Mouse (Mus musculus) testis, adult 2 months (tissue): ENCODE measurements around the gene Traf3. TPM values are rescaled to one million over a fixed set of nuclear protein-coding genes. Genes with fewer than 3 reads are reported as not detected.

Source experiments
- H3K27ac ChIP-seq: fragments of 200-500 bp; 2 replicates; pipeline ENCODE4 v1.5.1; 2012; ENCODE audit warnings: low read depth, low read length; ENCODE audit not compliant: control insufficient read depth, insufficient read depth
- H3K27me3 ChIP-seq: fragments of 200-500 bp; 2 replicates; pipeline ENCODE4 v1.6.1; 2012; ENCODE audit warnings: mild to moderate bottlenecking, low read length, moderate library complexity; ENCODE audit not compliant: control insufficient read depth, insufficient read depth
- H3K36me3 ChIP-seq: fragments of 200-500 bp; 2 replicates; pipeline ENCODE4 v1.6.1; 2012; ENCODE audit warnings: mild to moderate bottlenecking, low read length; ENCODE audit not compliant: control insufficient read depth, insufficient read depth
- H3K4me1 ChIP-seq: fragments of 200-500 bp; 2 replicates; pipeline ENCODE4 v1.6.1; 2012; ENCODE audit warnings: low read length; ENCODE audit not compliant: control insufficient read depth, insufficient read depth
- H3K4me3 ChIP-seq: fragments of 200-500 bp; 2 replicates; pipeline ENCODE4 v1.5.1; 2012; ENCODE audit warnings: low read depth, mild to moderate bottlenecking, low read length, moderate library complexity, mixed read lengths; ENCODE audit not compliant: control insufficient read depth
- CTCF ChIP-seq: fragments of 200-500 bp; IDR thresholded peaks from 2 replicates; pipeline ENCODE4 v1.5.1; 2012; ENCODE audit warnings: low read depth, mild to moderate bottlenecking, inconsistent platforms, low read length, moderate library complexity; ENCODE audit not compliant: control insufficient read depth, insufficient read depth, insufficient replicate concordance
- POLR2A ChIP-seq: fragments of 200-500 bp; IDR thresholded peaks from 2 replicates; pipeline ENCODE4 v1.6.1; 2012; ENCODE audit warnings: low read depth, mild to moderate bottlenecking, inconsistent platforms, low read length, moderate library complexity; ENCODE audit not compliant: control insufficient read depth
- polyA plus RNA-seq: library from polyadenylated mRNA; depleted of rRNA; stranded (reverse); fragments of >200 nt; gene quantifications from 2 replicates; pipeline ENCODE4 v1.2.3, GENCODE M21; 2012

Gene Traf3
- polyA plus RNA-seq, 1 experiment: 2.4 TPM

DNA sequence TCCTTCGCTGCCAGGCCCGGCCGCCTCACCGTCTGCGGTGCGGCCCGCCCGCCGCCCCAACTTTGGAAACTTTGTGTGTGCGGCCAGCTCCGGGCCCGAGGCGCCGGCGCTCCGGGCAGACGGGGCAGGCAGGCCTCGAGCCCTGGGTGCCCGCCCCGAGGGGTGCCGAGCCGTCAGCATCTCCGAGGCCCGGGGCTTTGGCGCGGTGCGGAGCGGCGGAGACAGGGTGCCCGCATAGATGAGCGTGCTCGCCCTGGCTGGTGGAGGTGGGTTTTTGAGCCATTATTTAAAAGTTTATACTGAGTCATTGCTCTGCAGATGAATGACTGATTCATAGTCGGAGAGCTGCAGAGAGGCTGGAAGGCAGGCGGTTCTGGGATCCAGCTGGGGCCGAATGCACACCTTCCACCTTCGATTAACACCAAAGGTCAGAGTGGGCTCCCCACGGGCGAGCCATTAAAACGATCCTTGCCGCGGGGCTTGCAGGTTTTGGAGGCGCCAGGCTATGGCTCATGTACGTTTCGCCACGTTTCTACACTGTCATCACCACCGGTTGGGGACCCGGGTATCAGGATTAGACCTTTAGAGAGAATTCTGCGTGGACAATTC lies 615 bp downstream of the Traf3 start:
- Histone ChIP-seq H3K27ac (no peak overlapping the region), H3K4me3 (peak overlapping the region; percentile 58), H3K27me3 (no peaks in the 10 kb centered on the region), H3K4me1 (peaks cover 14% of the 10 kb centered on the region), H3K36me3 (no peaks in the 10 kb centered on the region)
- TF ChIP-seq CTCF (no peak), POLR2A (no peak)

DNA sequence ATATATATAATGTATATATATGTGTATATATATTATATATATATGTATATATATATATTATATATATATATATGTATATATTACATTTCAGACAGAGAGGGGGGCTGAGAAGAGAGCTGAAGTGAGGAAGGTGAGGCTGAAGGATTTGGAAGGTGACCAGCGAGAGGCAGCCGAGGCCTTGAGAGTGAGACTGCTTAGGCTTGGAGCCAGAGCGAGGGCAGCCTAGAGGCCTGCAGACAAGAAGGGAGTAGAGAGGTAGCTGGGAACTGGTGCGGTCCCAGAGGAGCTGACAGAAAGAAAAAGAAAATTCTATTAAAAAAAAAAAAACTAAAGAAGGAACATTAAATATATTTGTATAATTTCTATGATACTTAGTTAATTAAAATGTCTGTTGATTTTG lies 2.7 kb downstream of the Traf3 start:
- H3K4me3 ChIP-seq: no peak overlapping the region
- H3K27me3 ChIP-seq: no peaks in the 10 kb centered on the region
- no peak overlapping the region for H3K27ac ChIP-seq
- no peaks in the 10 kb centered on the region for H3K36me3 ChIP-seq
- H3K4me1 ChIP-seq: peaks cover 14% of the 10 kb centered on the region
- TF ChIP-seq CTCF (no peak), POLR2A (no peak)

DNA sequence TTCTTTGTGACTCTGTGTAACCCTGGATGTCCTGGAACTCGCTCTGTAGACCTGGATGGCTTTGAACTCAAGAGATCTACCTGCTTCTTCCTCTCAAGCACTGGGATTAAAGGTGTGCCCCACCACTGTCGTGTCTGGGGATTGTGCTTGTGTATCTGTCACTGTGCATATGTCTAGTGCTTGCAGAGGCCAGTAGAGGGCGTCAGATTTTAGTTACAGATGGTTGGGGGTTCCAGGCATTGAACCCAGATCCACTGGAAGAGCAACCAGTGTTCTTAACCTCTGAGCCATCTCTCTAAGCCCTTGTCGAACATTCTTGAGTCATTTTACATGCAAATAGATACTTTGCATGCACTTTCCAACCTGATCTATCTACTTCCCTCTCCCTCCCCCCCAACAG lies 12.6 kb downstream of the Traf3 start:
- TF ChIP-seq CTCF: no peak
- TF ChIP-seq POLR2A: no peak
- H3K27ac ChIP-seq: no peak overlapping the region
- H3K27me3 ChIP-seq: no peaks in the 10 kb centered on the region
- H3K4me1 ChIP-seq: no peaks in the 10 kb centered on the region
- H3K36me3 ChIP-seq: no peaks in the 10 kb centered on the region
- no peak overlapping the region for H3K4me3 ChIP-seq

DNA sequence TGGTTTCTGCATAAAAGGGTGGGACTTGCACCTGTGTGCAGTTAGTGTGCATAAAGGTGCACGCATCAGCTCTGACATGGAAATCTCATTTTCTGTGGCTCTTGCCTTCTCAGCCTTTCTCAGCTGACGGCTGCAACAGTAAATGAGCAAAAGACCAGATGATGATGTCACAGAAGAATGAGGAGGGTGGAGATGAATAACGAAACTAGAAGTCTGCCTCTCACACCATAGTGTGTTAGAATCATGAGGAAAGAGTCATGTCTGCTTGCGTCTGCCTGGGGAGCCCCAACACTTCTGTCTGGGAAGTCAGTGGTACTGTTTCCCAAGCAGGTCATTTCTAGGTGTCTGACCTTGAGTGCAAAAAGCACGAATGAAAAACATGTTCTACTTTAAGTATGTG lies 15.7 kb downstream of the Traf3 start:
- TF ChIP-seq CTCF: no peak
- no peak for TF ChIP-seq POLR2A
- no peaks in the 10 kb centered on the region for H3K36me3 ChIP-seq
- no peak overlapping the region for H3K4me3 ChIP-seq
- no peaks in the 10 kb centered on the region for H3K27me3 ChIP-seq
- no peaks in the 10 kb centered on the region for H3K4me1 ChIP-seq
- H3K27ac ChIP-seq: no peak overlapping the region

GRCm38 (mm10) chr12:111182378-111182777 lies 16.2 kb downstream of the Traf3 start:
- Histone ChIP-seq H3K36me3 (no peaks in the 10 kb centered on the region), H3K27ac (no peak overlapping the region), H3K27me3 (no peaks in the 10 kb centered on the region), H3K4me3 (no peak overlapping the region), H3K4me1 (no peaks in the 10 kb centered on the region)
- TF ChIP-seq CTCF: no peak
- no peak for TF ChIP-seq POLR2A

GRCm38 (mm10) chr12:111184476-111184875 lies 18.3 kb downstream of the Traf3 start, which contains the start of gene 4930595D18Rik:
4930595D18Rik (minus strand) TSS chr12:111184491.
- H3K4me1 ChIP-seq: no peaks in the 10 kb centered on the region
- peak; percentile 27; the same call in 1 of the 2 replicates for TF ChIP-seq POLR2A
- TF ChIP-seq CTCF: no peak
- peak within 1 kb of the TSS; percentile 71 for H3K4me3 ChIP-seq
- no peaks in the 10 kb centered on the region for H3K36me3 ChIP-seq
- peak within 1 kb of the TSS; percentile 58; the same call in 1 of the 2 replicates for H3K27ac ChIP-seq
- no peaks in the 10 kb centered on the region for H3K27me3 ChIP-seq

DNA sequence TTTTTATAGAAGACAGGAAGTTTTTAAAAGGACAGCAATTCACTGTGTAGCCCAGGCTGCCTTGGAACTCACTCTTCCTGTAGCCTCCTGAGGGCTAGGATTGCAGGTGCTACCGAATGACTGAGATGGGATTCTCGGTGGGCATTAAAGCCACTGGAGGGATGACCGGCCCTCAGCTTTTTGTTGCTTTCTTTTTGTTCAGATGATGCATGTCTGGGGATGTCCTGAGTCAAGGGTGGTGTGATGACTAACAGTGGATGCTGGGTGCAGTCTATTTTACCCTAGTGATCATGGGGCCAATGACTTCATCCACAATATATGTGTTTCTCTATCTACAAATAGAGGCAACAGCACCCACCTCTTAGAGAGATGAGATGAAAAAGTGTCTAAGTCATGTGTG lies 20.8 kb downstream of the Traf3 start:
- Histone ChIP-seq H3K27me3 (no peaks in the 10 kb centered on the region), H3K4me3 (no peak overlapping the region), H3K27ac (no peak overlapping the region), H3K36me3 (no peaks in the 10 kb centered on the region), H3K4me1 (peaks cover 8% of the 10 kb centered on the region)
- no peak for TF ChIP-seq POLR2A
- no peak for TF ChIP-seq CTCF

GRCm38 (mm10) chr12:111188295-111188694 lies 22.1 kb downstream of the Traf3 start:
- Histone ChIP-seq H3K4me1 (peaks cover 8% of the 10 kb centered on the region), H3K4me3 (no peak overlapping the region), H3K27me3 (no peaks in the 10 kb centered on the region), H3K36me3 (no peaks in the 10 kb centered on the region), H3K27ac (no peak overlapping the region)
- TF ChIP-seq CTCF: no peak
- TF ChIP-seq POLR2A: no peak
